Mouse (Mus musculus) intestine, embryonic 16.5 days (tissue): ENCODE measurements at regions not wholly inside any gene's neighbourhood (a gene's known extent, or its start where the extent isn't known, plus 50 kb on each side); places are given as distances from the start of the nearest gene placed in this dataset.

Experiments
- ATAC-seq: fragments of 200-750 bp; cut with Nextera tagmentation; 2 replicates; pipeline ENCODE4 v1.8.0; 2017; ENCODE audit warnings: moderate TSS enrichment, moderate library complexity
- H3K27ac ChIP-seq: fragments of 300-500 bp; sonication (generic); 2 replicates; pipeline ENCODE4 v1.5.1; 2014; ENCODE audit warnings: mild to moderate bottlenecking, low read length
- H3K27me3 ChIP-seq: fragments of 300-500 bp; sonication (generic); replicated peaks from 2 replicates; pipeline ENCODE4 v1.6.1; 2014; ENCODE audit warnings: low read length, control low read depth, mixed read lengths; ENCODE audit not compliant: control insufficient read depth, insufficient read depth
- H3K36me3 ChIP-seq: fragments of 300-500 bp; sonication (generic); 2 replicates; pipeline ENCODE4 v1.6.1; 2014; ENCODE audit warnings: low read length, control low read depth; ENCODE audit not compliant: control insufficient read depth, insufficient read depth
- H3K4me1 ChIP-seq: fragments of 300-500 bp; sonication (generic); 2 replicates; pipeline ENCODE4 v1.6.1; 2014; ENCODE audit warnings: low read length, control low read depth, mixed read lengths; ENCODE audit not compliant: control insufficient read depth, insufficient read depth
- H3K4me2 ChIP-seq: fragments of 300-500 bp; sonication (generic); 2 replicates; pipeline ENCODE4 v1.6.1; 2014; ENCODE audit warnings: low read depth, low read length, control low read depth
- H3K4me3 ChIP-seq: fragments of 300-500 bp; sonication (generic); 2 replicates; pipeline ENCODE4 v1.5.1; 2014; ENCODE audit warnings: mild to moderate bottlenecking, low read length
- H3K9ac ChIP-seq: fragments of 300-500 bp; sonication (generic); 2 replicates; pipeline ENCODE4 v1.6.1; 2014; ENCODE audit warnings: low read depth, low read length
- H3K9me3 ChIP-seq: fragments of 300-500 bp; sonication (generic); 2 replicates; pipeline ENCODE4 v1.6.1; 2016; ENCODE audit warnings: low read length, control low read depth; ENCODE audit not compliant: control insufficient read depth
- WGBS: fragments of 180-500 bp; shearing (Covaris S2); extraction: QIAGEN DNeasy Blood & Tissue Kit; methylation state at CpG from one replicate; pipeline ENCODE4 v1.1.7; 2014; 5-methylcytosine and 5-hydroxymethylcytosine counted together

GRCm38 (mm10) chr5:61155390-61156225 lies 653.0 kb upstream of the G6pd2 start:
- H3K27ac ChIP-seq = 0 out of 2 replicates have a peak overlapping the region, but pooled peaks have one; percentile 5
- no peaks in the 10 kb centered on the region for H3K36me3 ChIP-seq
- ATAC-seq = no peak
- H3K27me3 ChIP-seq = no peaks in the 10 kb centered on the region
- no peak overlapping the region for H3K9ac ChIP-seq
- H3K4me1 ChIP-seq = no peaks in the 10 kb centered on the region
- H3K9me3 ChIP-seq = no peaks in the 10 kb centered on the region
- no peak overlapping the region for H3K4me3 ChIP-seq
- WGBS = 67% methylated on average over 6 of the region's 6 CpGs
- no peak overlapping the region for H3K4me2 ChIP-seq

DNA sequence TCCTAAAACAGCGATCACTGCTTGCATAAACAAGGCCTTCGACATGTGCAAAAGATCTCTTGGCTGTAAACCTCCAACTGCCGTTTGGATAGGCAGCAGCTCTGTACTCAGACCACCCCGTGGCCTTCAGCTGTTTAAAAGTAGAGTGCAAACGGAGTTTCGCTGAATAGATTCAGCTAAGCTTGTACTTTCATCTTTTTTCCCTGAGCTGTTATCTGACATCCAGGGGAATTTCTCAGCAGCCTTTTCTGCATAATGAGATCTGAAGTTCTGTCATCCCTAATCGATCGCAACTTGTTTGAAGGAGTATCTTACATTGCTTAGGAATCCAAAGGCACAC lies 652.4 kb upstream of the G6pd2 start:
- no peaks in the 10 kb centered on the region for H3K36me3 ChIP-seq
- no peaks in the 10 kb centered on the region for H3K9me3 ChIP-seq
- WGBS = 47% methylated on average over 8 of the region's 8 CpGs
- H3K4me3 ChIP-seq = no peak overlapping the region
- H3K27me3 ChIP-seq = no peaks in the 10 kb centered on the region
- H3K4me2 ChIP-seq = no peak overlapping the region
- no peak overlapping the region for H3K9ac ChIP-seq
- H3K4me1 ChIP-seq = no peaks in the 10 kb centered on the region
- H3K27ac ChIP-seq = peak overlapping the region; percentile 70
- peak; percentile 72 for ATAC-seq
